Mouse (Mus musculus) neural tube, postnatal 0 days (tissue): ENCODE results near the gene Akr1c18. TPM values are rescaled to one million over a fixed set of nuclear protein-coding genes. Genes with fewer than 3 reads are reported as not detected.

ENCODE experiments used
- polyA plus RNA-seq: library from polyadenylated mRNA; unstranded; fragments of >200 nt; fragmentation: Nextera tagmentation; extraction: Ambion mirVana; gene quantifications from 2 replicates; pipeline ENCODE4 v1.2.1, GENCODE M21; 2015

Gene Akr1c18
- polyA plus RNA-seq, result 0.25 and 0.54 TPM in 2 replicates

DNA sequence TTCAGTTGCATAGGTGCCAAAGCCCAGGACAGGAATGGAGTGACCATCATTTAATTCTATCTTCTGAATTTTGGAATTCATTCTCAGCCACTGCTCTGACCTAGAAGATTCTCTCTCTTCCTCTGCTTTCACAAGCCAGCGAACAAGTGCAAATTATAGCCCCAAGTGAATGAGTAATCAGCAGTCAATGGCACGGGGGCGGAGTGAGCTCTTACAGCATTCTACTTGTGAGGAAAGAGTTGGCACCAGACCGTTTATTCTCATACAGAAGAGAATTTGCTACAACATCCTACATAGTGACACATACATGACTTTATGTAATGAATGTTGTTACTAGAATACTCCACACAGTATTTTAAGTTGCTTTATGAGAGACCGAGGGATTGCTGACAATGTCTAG lies at the start of gene Akr1c18:
Gene Akr1c18 (minus strand): TSS at position 137 of the 400 bp plus-strand sequence.

GRCm38 (mm10) chr13:4190904-4191303 lies 40.5 kb upstream of the Akr1c18 start, which contains the start of gene Akr1c13:
TSS of gene Akr1c13 (plus strand) at chr13:4191150.

Other genes with a start within 250 kb of the Akr1c18 start
- gene Net1, start 232.4 kb downstream of the Akr1c18 start, polyA plus RNA-seq, result 11.9 and 12.0 TPM in 2 replicates
- gene Tubal3, start 232.4 kb downstream of the Akr1c18 start, polyA plus RNA-seq, result not detected in 2 replicates
- gene Ucn3, start 205.3 kb downstream of the Akr1c18 start, polyA plus RNA-seq, result 0.13 TPM in 1 of 2 replicates, not detected in the other
- gene Akr1c14, start 101.6 kb downstream of the Akr1c18 start, polyA plus RNA-seq, result 0.90 and 1.5 TPM in 2 replicates
- gene Akr1c13, start 40.5 kb upstream of the Akr1c18 start, polyA plus RNA-seq, result 4.6 and 7.1 TPM in 2 replicates
- gene Akr1c19, start 78.0 kb upstream of the Akr1c18 start, polyA plus RNA-seq, result 4.6 and 7.7 TPM in 2 replicates
- 0.39 and 0.46 TPM in 2 replicates for gene Akr1c12, start 128.8 kb upstream of the Akr1c18 start, polyA plus RNA-seq